Mouse (Mus musculus) gastrocnemius, postnatal 10 days (tissue): Measurements from ENCODE around the gene Sema4b. TPM values are rescaled to one million over a fixed set of nuclear protein-coding genes. Genes with fewer than 3 reads are reported as not detected.
A peak's percentile ranks its signal among the peaks of the same experiment; 100 is the strongest.

Experiments
- DNase-seq: peaks from one replicate; pipeline ENCODE4 v3.0.0; 2021; ENCODE audit warnings: mixed read lengths
- long read RNA-seq, 2 experiments: library from polyadenylated mRNA; stranded (forward); transcript quantifications; one replicate each; pipeline ENCODE4 v2.0.0; 2021
- total RNA-seq, 2 experiments: library from RNA; stranded (reverse); gene quantifications; 2 replicates each; pipeline ENCODE4 v1.2.3; 2021

Sema4b gene
- total RNA-seq = 1 to 10 TPM; 2.9 to 4.2 TPM
- long read RNA-seq, experiment 1, partial matches to known transcripts = 0 of 3 reads
- long read RNA-seq, experiment 1, other reads (novel, unspliced or antisense) = 0 of 3 reads
- long read RNA-seq, experiment 2 = 0 reads

DNA sequence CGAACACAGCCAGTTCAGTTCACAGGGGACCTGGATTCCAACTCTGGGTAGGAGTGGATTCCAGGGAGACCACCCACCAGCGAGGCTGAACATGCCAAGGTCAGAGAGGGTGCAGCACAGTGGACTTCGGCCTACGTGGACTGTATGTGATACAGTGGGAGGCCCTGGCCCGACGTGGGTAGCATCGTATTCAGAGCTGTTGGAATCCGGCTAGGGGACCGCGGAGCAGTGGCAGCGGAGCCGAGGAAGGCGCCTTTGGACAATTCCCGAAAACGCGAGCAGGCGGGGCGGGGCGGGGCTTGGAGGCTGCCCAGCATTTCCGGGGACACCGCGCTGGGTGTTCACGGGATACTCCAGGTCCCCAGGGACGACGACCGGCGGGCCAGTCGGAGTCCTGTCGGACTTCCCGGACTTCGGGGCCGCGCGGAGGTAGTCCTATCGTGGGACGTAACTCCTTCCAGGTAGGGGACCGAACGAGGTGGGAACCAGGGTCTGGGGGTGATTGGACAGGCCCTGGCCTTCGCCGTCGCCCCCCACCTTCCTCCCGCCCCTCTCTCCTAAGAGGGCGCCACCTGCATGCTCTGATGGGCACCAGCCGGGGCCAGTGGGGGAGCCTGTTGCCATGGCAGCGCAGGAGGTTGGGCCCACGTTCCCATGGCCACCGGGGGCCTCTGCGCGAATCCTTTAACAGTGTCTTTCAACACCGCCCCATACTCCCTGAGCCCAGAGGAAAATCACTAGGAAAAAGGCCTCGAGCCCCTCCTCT lies at the start of gene Sema4b:
Gene Sema4b, plus strand, starts transcription at position 311 of the 766 bp plus-strand sequence.
- DNase-seq = peak; percentile 84

- no peak for DNase-seq
Measured at GRCm38 (mm10) chr7:80138375-80138774, 48.3 kb upstream of the Sema4b start.

- DNase-seq = peak; percentile 63
Measured at GRCm38 (mm10) chr7:80140815-80141214, 45.8 kb upstream of the Sema4b start.

- no peak for DNase-seq
Measured at GRCm38 (mm10) chr7:80143331-80144273, 43.0 kb upstream of the Sema4b start.

DNA sequence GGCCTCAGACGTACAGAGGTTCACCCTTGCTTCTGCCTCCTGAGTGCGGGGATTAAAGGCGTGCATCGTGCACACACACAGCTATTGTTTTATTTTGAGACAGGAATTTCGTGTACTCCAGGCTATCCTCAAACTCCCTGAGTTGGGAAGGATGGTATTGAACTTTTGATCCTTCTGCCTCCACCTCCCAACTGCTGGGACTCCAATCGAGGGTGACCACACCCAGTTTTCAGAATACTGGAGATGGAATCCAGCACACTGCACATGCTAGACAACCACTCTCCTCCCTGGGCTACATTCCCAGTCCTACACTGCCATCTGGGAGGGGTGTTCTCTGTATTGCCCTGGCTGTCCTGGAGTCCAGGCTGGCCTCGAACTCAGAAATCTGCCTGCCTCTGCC lies 41.9 kb upstream of the Sema4b start:
- no peak for DNase-seq

GRCm38 (mm10) chr7:80146077-80146476 lies 40.6 kb upstream of the Sema4b start:
- no peak for DNase-seq

- DNase-seq = peak; percentile 15
Measured at GRCm38 (mm10) chr7:80149356-80149755, 37.3 kb upstream of the Sema4b start.

- DNase-seq = no peak
Measured at GRCm38 (mm10) chr7:80152152-80152551, 34.5 kb upstream of the Sema4b start.

GRCm38 (mm10) chr7:80152756-80153155 lies 33.9 kb upstream of the Sema4b start:
- DNase-seq = no peak

GRCm38 (mm10) chr7:80154689-80155088 lies 32.0 kb upstream of the Sema4b start:
- no peak for DNase-seq

GRCm38 (mm10) chr7:80156711-80157227 lies 29.9 kb upstream of the Sema4b start:
- DNase-seq = peak; percentile 34

GRCm38 (mm10) chr7:80158496-80159268 lies 28.0 kb upstream of the Sema4b start:
- DNase-seq = no peak

- no peak for DNase-seq
Measured at GRCm38 (mm10) chr7:80160293-80160944, 26.2 kb upstream of the Sema4b start.

DNA sequence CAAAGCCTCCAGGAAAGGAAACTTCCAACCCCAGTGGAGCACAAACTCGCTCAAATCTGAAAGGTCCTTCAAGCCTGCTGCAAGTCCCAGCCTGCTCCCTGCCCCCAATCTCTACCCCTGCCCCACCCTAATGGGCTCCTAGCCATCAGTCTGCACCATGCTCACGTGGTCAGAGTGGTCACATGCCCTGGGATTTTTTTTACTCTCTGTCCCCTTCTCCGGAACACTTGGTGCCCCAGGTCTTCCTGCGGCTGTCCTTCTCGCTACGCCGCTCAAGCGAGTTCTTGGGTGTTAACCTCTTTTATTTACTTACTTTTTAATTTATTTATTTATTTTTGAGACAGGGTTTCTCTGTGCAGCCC lies 25.7 kb upstream of the Sema4b start:
- peak; percentile 19 for DNase-seq

GRCm38 (mm10) chr7:80165432-80165831 lies 21.2 kb upstream of the Sema4b start:
- no peak for DNase-seq

DNA sequence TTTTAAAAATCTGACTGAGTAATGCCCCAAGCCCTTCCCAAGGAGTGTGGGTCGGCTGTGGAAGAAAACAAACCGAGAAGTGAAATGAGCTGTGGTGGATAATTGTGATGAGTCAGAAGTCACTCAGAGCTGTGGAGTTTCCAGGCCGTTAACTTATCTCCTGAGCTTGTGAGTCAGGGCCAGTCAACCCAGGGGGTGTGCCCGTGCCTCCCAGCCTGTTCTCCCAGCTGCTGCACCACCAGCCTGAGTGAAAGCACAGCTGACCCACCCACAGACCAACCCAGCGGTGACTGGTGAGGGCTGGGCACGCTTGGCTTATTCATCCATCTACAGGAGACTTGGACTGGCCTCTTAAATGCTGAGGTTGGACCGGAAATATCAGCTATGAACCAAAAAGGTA lies 19.9 kb upstream of the Sema4b start:
- DNase-seq = peak; percentile 20

DNA sequence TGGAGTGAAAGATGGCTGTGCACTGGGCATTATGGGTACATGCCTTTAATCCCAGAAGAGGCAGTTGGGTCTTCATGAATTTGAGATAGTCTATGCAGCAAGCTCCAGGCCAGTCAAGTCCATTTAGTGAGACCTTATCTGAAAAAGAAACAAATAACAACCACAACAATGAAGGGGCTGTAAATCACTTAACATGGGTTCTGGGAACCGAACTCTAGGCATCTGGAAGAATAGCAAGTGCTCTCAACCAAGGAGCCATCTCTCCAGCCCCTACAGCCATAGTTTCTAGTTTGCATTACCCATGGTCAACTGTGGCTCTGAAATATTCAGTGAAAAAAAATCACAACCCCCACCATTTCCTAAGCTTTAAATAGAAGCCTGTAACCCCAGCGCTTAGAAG lies 16.8 kb upstream of the Sema4b start:
- DNase-seq = no peak

- peak; percentile 43 for DNase-seq
Measured at GRCm38 (mm10) chr7:80171345-80171744, 15.3 kb upstream of the Sema4b start.

GRCm38 (mm10) chr7:80172069-80172956 lies 14.3 kb upstream of the Sema4b start:
- DNase-seq = no peak

GRCm38 (mm10) chr7:80176159-80176558 lies 10.5 kb upstream of the Sema4b start:
- no peak for DNase-seq
